Mouse (Mus musculus) WW6 (cell line): ENCODE data around the gene Bglap2.
A peak's percentile ranks its signal among the peaks of the same experiment; 100 is the strongest.
"Not testable (repeated sequence)": the region's sequence is repeated elsewhere in the genome, so short reads cannot be mapped to it uniquely, and the experiment has no call there.

Experiments
- DNase-seq: peaks from one replicate; pipeline ENCODE4 v3.0.0-alpha.2; 2013; ENCODE audit warnings: low read depth, low spot score

Gene Bglap2

DNA sequence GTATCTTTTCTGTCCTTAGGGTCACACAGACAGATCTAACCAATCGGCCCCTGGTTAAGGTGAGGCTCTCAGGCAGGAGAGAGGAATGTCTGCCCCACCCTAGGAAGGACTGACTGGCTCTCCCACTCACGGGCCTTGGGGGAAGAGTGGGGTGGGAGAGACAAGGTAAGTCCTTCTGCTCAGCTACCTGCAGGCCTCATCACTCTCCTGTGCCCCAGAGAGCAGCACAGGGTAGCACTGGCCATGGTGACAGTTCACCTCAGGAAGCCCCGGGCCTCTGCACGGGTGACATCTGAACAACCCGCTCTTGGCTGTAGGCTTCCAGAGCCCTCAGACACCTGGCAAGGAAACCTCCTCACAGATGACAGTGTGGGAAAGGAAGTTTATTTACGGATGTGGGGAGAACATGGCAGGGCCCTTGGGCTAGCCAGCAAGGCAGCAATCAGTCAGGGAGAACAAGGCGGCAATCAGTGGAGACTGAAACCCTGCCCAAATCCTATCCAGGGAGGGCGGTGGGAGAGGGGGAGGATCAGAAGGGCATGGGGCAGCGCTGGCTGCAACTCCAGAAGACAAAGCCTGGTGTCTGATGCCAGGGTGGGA lies 15.4 kb upstream of the Bglap2 start:
- DNase-seq, result no peak

DNA sequence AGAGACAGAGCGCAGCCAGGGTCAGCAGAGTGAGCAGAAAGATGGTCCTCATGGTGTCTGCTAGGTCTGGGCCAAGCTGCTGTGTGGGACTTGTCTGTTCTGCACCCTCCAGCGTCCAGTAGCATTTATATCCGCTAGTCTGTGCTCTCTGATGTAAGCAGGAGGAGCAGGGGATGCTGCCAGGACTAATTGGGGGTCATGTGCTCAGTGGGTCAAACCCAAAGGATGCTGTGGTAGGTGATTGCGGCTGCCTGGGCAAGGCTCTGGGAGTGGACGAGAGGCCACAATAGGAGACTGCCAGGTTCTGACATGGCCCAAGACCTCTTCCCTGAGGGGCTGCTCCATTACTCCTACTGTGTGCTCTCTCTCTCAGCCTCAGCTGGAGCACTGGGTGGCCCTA lies 5.9 kb upstream of the Bglap2 start, which contains the start of gene Bglap:
TSS of gene Bglap (minus strand) at position 101 of the 400 bp plus-strand sequence.
- DNase-seq, result no peak

DNA sequence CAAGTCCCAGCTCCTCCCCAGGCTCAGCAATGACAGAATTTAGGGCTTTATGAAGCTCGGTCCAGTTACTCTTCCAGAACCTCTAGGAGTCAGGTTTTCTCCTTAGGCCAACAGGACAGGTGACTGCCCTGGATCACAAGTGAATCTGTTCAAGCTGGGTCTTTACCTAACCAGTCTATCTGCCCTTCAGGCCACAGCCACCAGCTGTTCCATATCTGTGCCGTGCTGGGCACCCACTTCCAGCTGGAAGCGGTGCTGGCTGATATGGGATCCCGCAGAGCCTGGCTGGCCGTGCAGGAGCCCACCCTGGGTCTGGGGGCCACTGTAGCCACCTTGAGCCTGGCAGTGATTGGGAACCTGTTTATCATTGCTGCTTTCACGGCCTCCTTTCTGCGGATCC lies 3.9 kb upstream of the Bglap2 start:
- not testable (repeated sequence) for DNase-seq

DNA sequence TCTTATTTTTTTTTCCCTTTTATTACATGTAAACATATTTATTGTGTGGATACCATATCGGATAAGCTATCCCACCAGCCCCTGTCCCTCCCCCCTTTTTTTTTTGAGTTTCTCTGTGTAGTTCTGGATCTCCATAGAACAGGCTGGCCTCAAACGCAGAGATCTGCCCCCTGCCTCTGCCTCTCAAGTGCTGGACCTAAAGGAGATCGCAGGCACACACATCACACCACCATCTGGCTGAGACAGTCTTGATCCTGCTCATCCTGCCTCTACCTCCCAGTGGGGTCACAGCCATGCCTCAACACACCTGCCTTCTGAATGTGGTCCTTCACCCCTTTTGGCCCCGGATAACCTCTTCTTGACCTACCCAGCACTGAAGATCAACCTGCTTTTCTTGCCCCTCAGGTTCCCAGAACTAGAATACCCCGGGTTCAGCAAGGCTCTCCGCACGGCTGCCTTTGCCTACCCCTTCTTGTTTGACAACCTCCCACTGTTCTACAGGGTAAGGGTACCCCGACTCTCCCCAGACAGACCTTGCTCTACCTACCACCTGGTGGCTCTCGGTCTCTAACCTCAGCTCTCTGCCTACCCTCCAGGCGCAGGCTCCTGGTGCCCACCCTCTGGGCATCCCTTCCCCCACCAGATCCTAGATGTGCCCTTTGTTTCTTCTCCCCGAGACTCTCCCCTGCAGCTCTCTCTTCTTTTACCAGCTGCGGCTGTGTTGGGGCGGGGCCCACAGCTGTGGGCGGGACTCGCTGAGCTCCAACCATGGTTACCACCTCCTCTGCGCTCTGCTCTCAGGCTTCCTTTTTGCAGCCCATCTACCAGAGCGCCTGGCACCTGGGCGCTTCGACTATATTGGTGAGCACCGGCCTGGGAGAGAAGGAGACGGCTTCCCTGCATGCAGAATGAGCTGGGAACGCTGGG lies 3.2 kb upstream of the Bglap2 start:
- not testable (repeated sequence) for DNase-seq

DNA sequence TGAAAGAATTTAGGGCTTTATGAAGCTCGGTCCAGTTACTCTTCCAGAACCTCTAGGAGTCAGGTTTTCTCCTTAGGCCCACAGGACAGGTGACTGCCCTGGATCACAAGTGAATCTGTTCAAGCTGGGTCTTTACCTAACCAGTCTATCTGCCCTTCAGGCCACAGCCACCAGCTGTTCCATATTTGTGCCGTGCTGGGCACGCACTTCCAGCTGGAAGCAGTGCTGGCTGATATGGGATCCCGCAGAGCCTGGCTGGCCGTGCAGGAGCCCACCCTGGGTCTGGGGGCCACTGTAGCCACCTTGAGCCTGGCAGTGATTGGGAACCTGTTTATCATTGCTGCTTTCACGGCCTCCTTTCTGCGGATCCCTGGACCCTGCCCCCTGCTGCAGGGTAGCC lies 1.9 kb downstream of the Bglap2 start:
- not testable (repeated sequence) for DNase-seq

DNA sequence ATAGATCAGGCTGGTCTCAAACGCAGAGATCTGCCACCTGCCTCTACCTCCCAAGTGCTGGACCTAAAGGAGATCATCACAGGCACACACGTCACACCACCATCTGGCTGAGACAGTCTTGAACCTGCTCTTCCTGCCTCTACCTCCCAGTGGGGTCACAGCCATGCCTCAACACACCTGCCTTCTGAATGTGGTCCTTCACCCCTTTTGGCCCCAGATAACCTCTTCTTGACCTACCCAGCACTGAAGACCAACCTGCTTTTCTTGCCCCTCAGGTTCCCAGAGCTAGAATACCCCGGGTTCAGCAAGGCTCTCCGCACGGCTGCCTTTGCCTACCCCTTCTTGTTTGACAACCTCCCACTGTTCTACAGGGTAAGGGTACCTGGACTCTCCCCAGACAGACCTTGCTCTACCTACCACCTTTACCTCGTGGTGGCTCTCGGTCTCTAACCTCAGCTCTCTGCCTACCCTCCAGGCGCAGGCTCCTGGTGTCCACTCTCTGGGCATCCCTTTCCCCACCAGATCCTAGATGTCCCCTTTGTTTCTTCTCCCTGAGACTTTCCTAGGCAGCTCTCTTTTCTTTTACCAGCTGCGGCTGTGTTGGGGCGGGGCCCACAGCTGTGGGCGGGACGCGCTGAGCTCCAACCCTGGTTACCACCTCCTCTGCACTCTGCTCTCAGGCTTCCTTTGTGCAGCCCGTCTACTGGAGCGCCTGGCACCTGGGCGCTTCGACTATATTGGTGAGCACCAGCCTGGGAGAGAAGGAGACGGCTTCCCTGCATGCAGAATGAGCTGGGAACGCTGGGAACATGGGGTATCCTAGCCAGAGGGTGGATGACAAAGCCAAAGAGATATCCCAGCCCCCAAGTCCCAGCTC lies 2.5 kb downstream of the Bglap2 start:
- DNase-seq, result not testable (repeated sequence)

DNA sequence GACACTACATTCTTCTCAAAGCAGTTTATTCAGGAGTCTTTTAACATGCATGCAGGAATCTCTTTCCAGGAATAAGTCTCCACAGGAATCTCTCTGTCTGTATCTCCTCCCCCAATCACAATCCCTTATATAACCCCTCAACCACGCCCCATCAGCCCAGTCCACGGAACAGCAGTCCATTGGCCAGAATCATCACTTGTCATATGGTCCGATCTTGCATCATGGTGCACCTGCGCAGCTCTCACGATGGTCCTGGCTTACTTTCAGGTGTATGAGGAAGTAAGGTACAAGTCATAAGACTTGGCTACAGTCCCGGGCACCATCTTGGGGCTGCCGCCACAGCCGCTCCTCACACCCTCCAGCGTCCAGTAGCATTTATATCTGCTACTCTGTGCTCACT lies 5.9 kb downstream of the Bglap2 start, which contains the start of gene Bglap3:
TSS of gene Bglap3 (minus strand) at position 101 of the 400 bp plus-strand sequence.
- DNase-seq, result not testable (repeated sequence)

DNA sequence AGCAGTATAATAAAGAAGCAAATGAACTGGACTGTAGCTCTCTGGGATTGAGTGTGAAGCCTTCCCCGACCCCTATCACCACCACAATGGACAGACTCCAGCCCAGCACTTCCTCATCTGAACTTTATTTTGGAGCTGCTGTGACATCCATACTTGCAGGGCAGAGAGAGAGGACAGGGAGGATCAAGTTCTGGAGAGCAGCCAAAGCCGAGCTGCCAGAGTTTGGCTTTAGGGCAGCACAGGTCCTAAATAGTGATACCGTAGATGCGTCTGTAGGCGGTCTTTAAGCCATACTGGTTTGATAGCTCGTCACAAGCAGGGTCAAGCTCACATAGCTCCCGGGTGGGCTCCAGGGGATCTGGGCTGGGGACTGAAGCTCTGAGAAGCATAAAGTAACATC lies 10.0 kb downstream of the Bglap2 start:
- DNase-seq, result not testable (repeated sequence)

DNA sequence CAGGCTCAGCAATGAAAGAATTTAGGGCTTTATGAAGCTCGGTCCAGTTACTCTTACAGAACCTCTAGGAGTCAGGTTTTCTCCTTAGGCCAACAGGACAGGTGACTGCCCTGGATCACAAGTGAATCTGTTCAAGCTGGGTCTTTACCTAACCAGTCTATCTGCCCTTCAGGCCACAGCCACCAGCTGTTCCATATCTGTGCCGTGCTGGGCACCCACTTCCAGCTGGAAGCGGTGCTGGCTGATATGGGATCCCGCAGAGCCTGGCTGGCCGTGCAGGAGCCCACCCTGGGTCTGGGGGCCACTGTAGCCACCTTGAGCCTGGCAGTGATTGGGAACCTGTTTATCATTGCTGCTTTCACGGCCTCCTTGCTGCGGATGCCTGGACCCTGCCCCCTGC lies 11.0 kb downstream of the Bglap2 start:
- not testable (repeated sequence) for DNase-seq

DNA sequence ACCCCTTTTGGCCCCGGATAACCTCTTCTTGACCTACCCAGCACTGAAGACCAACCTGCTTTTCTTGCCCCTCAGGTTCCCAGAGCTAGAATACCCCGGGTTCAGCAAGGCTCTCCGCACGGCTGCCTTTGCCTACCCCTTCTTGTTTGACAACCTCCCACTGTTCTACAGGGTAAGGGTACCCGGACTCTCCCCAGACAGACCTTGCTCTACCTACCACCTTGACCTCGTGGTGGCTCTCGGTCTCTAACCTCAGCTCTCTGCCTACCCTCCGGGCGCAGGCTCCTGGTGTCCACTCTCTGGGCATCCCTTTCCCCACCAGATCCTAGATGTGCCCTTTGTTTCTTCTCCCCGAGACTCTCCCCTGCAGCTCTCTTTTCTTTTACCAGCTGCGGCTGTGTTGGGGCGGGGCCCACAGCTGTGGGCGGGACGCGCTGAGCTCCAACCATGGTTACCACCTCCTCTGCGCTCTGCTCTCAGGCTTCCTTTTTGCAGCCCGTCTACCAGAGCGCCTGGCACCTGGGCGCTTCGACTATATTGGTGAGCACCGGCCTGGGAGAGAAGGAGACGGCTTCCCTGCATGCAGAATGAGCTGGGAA lies 11.6 kb downstream of the Bglap2 start:
- DNase-seq, result not testable (repeated sequence)

DNA sequence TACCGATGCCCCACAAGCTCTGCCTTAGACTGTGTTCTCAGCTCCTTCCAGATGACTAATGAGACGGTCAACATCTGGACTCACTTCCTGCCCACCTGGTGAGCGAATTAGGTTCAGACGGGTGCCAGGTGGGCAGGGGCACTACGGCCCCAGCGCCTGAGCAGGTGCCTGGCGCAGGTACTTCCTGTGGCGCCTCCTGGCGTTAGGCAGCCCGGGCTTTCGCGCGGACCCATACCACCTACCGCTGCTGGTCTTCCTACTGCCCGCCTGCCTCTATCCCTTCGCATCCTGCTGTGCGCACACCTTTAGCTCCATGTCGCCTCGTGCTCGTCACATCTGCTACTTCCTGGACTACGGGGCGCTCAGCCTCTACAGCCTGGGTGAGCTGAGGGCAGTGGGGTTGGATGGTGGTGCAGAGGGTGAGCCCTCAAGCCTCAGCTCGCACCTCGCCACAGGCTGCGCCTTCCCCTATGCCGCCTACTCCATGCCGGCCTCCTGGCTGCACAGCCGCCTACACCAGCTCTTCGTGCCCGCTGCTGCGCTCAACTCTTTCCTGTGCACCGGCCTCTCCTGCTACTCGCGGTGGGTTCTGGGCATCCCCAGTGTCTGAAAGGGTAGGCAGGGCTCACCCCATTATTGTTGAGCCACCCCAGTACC lies 12.7 kb downstream of the Bglap2 start:
- DNase-seq, result no peak

DNA sequence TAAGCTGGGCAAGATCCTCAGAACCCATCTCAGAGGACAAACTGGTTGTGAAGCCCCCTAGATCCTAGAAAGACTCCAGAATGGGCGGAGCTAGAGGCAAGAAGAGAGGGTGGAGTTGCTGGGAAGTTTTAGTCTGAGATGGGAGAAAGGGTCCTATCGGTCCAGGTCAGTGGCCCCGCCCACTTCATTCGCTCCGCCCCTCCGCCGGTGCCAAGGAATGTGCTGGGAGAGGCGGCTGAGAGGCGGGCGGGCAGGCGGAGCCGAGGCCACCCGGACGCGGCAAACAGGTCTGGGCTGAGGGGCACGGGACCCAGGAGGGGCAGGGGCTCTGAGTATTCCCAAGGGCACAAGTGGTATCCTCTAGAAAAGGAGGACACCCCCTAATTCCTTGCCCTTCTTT lies 14.2 kb downstream of the Bglap2 start, which contains the start of gene Paqr6:
TSS of gene Paqr6 (plus strand) at position 248 of the 400 bp plus-strand sequence.
- DNase-seq, result peak; percentile 65

DNA sequence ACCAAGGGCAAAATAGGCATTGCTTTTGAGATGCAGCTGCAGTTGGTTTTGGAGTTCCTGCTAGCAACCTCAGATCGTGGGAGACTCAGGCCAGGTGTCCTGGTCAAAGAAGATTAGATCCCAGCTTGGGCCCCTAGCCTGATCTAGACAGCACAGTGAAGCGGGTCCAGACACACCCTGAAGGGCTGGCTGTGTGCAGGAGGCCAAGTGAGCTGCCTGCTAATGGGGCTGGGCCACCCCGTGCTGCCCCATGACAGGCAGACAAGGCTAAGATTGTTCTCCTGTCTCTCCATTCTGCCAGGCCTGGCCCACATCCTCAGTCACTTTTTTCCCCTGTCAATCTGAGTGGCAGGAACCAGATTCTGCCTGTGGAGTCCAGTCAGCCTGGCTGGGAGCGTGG lies 14.8 kb downstream of the Bglap2 start:
- no peak for DNase-seq

DNA sequence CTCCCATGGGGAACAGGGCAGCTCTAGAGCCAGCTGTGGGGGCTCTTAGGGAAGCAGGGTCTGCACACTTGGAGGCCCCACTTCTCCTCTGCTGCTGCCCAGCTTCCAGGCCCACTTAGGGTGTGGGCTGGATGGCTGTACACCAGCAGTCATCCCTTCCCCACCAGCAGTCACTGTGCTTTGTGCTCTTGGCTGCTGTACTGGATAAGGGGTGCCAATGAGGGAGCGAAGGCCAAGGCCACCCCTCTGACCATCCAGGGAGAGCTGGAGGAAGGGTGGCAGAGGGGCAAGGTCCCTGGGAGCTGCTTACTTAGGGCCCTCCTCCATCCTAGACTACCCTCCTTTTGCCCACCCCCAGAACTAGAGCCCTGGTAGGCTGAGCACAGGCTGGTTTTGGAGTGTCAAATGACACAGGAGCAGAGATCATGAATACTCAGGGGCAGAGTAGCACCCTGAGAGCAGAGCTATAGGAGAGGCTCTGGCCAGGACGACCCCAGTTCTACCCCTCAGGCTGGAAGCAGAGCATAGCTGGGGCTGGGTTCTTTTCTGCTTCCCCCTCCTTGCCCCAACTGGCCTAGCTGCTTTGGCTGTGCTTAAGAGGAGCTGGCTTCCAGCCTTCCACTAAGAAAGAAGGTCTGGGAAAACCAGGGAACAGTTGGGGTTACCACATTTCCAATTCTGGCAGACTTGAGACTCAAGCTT lies 16.7 kb downstream of the Bglap2 start:
- no peak for DNase-seq

DNA sequence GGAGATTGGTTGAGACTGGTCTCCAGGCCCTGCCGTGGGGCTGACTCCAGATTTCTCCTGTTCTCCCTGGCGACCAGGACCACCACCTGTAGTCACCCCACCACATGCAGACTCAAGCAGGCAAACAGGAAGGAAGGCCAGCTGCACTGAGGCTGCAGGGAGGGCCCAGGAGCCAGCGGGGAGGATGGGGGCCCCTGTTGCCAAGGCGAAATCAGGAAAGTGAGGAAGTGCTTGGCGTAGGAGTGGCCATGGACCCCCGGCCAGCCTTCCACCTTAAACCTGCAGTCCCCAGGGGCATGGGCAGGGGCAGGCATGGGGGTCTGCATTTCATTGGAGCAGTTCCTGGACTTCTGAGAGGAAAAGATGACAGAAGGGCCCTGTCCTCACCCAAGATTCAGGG lies 17.4 kb downstream of the Bglap2 start:
- no peak for DNase-seq

DNA sequence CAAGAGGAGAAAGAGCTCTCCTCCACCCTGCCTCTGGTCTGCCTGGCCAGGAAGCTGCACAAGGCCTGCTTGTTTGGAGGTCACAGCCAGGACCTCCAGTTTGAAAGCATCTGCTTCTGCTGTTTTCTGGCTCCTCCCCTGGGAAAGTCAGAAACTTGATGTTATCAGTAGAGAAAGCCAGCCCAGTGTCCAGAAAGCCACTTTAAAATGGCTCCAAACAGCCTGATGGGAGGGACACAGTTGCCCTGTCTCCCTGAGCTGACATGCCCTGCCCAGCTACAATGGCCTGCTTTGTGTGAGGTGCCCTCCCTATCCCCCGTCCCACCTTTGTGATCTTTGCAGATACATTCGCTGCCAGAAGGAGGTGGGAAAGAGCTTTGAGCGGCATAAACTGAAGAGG lies 18.5 kb downstream of the Bglap2 start:
- no peak for DNase-seq

DNA sequence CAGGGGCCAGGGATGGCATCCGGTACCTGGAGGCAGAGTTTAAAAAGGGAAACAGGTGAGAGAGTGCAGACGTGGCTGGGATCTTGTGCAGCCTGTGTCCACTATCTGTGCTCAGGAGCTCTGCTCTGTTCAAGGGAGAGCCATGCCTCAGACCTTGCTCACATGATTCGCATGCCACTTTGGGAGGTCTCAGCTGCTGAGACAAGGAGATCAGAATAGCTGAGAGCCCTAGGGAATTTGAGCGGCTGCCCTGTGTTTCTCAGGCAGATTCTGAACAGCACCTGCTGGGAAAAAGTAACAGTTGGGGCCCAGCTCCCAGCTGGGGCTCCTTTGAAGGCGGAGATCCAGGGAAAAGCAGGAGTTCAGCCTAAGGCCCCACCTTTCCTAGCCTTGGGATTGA lies 18.9 kb downstream of the Bglap2 start:
- DNase-seq, result no peak

DNA sequence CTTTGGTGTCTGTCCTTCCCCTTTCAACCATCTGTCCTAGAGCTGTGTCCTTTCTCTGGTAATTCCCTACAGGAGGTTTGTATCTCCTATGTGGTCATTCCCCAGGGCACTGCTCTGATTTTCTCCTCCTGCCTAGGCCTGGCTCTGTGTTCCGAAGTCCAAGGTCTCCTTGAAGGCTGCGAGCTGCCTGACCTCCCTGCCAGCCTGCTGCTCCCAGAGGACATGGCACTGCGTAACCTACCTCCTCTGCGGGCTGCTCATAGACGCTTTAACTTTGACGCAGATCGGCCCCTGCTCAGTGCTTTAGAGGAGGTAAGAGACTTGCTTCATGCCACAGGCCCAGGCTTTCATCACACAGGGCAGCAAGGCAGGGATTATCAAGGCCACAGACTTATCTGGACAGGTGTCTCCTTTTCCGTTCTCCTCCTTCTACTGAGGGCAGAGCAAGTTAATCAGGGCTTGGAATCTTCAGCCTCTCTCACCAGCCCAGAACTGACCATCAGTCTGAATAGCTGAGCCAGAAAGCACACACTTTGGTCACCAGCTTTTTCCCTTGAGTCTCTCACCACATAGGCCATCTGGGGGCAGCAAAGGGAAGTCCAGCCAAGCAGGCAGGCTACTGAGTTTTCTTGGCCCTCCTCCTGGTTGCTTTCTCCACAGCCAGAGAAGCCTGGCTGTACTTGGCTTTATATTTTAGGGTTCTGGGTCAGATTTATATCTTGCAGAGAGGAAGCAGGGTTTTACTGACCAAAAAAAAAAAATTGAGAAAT lies 23.9 kb downstream of the Bglap2 start:
- no peak for DNase-seq

DNA sequence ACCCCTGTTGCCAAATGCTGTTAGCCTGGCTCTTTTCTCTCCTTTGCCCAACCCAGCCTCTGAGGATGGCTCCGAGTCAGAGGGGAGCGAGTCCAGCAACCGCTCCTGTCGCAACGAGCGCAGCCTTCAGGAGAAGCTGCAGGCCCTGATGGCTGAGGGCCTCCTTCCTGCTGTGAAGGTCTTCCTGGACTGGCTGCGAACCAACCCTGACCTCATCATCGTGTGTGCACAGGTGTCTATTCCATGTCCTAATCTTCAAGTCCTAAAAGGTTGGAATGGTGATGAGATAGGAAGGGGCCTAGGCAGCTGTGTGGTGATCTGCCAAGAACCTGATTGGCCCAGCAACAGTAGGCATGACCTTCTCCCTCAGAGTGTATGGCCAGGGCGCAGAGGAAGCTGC lies 25.6 kb downstream of the Bglap2 start:
- no peak for DNase-seq
